Mouse (Mus musculus) spleen, postnatal 10 days (tissue): ENCODE data around the gene Gtpbp3.
A peak's percentile ranks its signal among the peaks of the same experiment; 100 is the strongest.

Experiments
- DNase-seq, 2 experiments: peaks; one replicate each; pipeline ENCODE4 v3.0.0; 2021 to 2022; ENCODE audit warnings: low spot score in 2 of 2

The Gtpbp3 gene

DNA sequence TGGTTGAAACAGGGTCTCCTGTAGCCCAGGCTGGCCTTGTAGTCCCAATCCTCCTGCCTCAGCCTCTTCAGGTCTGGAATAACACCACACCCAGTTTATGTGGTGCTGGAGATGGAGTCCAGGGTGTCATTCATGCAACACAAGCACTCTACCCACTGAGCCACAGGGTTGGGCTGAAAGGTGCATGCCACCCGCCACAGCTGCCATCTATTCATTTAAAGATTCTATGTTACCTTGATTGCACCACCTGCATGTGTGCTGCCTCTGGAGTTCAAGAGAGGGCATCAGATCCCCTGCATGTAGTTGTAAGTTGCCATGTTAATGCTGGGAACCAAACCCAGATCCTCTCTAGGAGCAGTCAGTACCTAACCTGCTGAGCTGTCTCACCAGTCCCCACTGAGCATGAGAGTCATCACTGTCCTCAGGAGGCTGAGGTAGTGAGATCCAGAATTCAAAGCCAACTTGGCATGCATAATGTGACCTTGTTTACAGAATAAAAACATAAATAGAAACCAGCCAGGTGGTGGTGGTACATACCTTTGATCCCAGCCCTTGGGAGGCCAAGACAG is 9.3 kb downstream of the Gtpbp3 start:
- no peak for DNase-seq

- no peak for DNase-seq
Measured at GRCm38 (mm10) chr8:71497881-71498501, 10.1 kb downstream of the Gtpbp3 start.

GRCm38 (mm10) chr8:71498816-71499690 is 11.2 kb downstream of the Gtpbp3 start:
- DNase-seq, result no peak

GRCm38 (mm10) chr8:71504349-71504748 is 16.4 kb downstream of the Gtpbp3 start:
- no peak for DNase-seq

DNA sequence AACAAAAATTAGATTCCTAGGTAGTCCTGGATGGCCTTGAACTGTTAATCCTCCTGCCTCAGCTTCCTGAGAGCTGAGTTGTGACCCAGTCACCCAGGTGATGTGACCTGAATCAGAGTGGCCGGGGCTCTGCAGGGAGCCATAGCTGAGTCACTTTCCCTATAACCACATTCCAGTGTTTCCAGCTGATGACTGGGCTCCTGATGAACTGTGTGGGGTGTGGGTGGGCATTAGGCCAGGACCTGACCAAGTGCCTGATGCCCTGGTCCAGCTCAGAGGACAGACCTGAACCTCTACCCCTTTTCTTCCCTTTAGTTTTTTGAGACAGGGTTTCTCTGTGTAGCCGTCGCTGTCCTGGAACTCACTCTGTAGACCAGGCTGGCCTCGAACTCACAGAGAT is 17.4 kb downstream of the Gtpbp3 start:
- no peak for DNase-seq

DNA sequence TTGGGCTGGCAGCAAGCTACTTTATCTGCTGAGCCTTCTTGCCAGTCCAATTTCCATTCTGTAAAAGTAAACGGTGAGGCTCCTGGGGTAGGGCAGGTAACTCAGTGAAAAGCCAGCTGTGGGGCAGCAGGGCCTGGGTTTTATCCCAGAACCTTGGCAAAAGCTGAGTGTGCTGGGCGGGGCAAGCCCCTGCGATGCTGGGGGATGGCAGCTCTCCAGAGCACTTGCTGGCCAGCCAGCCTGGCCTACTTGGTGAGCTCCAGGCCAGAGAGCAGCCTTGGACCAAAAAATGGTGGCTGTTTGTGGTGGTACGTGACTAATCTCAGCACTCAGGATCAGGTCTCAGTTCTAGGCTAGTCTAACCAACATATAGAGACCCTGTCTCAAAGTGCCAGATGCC is 18.1 kb downstream of the Gtpbp3 start:
- no peak for DNase-seq

DNA sequence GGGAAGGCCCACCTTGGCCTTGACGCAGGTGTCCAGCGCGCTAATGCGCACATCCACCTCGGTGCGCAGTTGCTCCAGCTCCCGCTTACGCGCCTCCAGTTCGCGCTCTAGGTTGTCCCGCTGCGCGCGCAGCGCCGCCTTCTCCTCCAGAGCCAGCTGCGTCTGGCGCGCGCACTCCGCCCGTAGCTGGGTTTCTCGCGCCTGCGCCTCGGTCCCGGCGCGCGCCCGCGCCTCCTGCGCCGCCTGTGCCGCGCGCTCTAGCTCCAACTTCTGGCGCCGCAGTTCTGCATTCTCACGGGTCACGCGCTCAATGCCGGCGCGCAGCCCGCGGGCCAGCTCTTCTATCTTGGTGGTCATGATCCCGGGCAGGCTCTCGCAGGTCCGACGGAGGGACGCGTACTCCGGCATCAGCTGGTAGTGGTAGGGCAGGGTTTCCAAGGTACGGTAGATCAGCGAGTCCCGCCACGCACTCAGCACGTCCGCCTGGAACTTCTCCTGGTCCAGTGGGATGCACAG is 19.7 kb downstream of the Gtpbp3 start:
- DNase-seq, result peak in 1 of 2 experiments; percentile 68

DNA sequence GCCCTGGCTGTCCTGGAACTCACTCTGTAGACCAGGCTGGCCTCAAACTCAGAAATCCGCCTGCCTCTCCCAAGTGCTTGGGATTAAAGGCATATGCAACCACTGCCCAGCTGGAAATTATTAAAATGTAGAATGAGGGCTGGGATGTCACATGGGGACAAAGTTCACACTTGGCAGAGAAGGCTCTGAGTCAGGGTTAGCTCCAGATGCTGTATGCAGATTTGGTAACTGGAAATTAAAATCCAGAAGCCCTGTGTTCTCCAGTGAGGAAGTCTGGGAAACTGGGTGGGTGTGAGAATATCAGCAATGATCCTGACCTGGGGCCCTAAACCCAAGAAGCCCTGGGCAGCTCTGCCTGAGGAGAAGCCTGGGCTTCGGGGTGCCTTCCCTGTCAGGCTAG is 21.4 kb downstream of the Gtpbp3 start:
- no peak for DNase-seq

- DNase-seq, result peak in 1 of 2 experiments; percentile 46
Measured at GRCm38 (mm10) chr8:71511644-71512043, 23.7 kb downstream of the Gtpbp3 start, which contains the start of gene Plvap. Gene Plvap, minus strand, starts transcription at chr8:71511752.

GRCm38 (mm10) chr8:71513018-71513754 is 25.3 kb downstream of the Gtpbp3 start:
- no peak for DNase-seq

- no peak for DNase-seq
Measured at GRCm38 (mm10) chr8:71515043-71515442, 27.1 kb downstream of the Gtpbp3 start.

- no peak for DNase-seq
Measured at GRCm38 (mm10) chr8:71516786-71517185, 28.9 kb downstream of the Gtpbp3 start.

GRCm38 (mm10) chr8:71519037-71519825 is 31.3 kb downstream of the Gtpbp3 start:
- peak in 1 of 2 experiments; percentile 70 for DNase-seq

DNA sequence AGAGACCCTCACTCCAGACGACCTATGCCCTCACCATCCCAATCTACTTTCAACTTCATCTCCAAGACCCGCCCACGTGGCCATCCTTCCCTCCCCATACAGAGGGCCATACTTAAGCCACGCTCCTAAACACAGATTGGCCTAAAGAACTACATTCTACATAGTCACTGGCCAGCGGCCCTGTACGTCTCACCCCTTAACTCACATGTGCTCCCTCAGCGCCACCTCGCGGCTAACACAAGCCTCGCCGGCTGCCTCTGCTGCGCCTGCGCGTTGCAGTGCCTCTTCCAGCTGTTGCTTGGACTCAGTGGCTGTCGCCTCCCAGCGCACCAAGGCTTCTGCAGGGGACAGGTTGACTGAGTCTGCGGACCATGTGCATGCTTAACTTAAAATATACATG is 33.7 kb downstream of the Gtpbp3 start:
- peak; percentile 88 to 94 for DNase-seq

DNA sequence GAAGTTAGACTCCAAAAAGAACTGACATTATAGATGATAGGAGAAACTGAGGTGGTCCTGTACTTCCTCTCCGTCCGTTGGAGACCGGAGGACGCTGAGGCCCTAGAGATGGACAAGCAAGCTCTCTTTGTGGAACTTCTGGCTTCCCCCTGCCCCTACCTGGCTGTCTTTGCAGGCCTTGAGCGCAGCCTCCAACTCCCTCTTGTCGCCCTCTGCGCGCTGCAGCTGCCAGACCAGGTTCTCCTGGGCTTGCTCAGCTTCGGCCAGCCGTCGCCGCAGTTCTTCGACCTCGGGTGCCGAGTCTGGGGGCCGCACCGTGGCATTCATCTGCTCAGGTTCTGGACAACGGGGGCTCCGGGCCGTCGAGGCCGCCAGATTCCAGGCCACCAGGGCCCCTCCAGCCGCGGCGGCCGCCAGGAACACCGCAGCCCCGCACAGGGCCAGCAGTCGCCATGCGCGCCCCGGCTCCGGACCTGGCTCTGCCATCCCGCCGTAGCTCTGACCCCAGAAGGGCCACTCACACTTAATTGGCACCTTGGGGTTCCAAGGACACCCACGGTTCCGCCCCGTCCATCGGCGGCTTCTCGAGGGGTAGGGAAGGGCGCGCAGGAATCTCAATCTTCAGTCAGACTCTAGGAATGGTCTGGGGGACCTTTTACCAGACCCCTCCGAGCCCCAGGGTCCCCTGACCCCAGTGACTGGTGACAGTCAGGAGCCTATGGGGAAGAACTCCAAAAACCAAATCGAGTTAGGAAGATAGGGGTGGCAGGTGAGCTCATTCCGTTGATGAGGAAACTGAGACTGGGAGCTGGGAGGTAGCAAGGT is 37.5 kb downstream of the Gtpbp3 start, which contains the start of gene Ccdc194:
Ccdc194 (minus strand) TSS at position 486 of the 825 bp plus-strand sequence.
- DNase-seq, result no peak

GRCm38 (mm10) chr8:71526272-71526671 is 38.4 kb downstream of the Gtpbp3 start:
- no peak for DNase-seq

GRCm38 (mm10) chr8:71527162-71527870 is 39.4 kb downstream of the Gtpbp3 start:
- DNase-seq, result no peak

DNA sequence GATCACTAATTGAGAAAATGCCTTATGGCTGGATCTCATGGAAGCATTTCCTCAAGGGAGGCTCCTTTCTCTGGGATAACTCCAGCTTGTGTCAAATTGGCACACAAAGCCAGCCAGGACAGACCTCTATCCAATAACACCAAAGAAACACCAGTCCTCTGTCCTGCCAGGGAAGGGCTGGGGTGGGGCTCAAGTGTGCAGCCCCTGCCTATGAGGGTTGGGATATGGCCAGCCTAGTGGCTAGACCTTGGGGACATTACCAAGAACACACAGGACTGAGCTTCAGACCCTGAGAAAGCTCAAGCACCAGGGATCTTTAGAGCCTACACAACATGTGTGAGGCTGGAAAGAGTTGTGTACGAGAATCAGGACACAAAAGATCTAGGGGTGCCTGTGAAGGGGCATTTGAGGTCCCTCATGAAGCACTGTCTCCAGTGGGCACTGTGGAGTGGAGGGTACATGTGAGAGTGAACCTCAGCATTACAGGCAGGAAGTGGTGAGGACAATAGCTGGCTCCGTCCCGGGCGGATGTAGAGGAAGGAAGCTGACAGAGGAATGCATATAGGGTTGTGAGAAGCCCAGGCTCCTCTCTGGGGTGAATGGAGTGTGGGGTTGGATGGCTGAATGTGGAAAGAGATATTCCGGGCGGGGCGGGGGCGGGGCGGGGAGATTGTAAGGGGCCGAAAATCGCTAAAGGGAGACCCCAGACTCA is 40.6 kb downstream of the Gtpbp3 start:
- no peak for DNase-seq
